Mouse (Mus musculus) bone marrow, adult 2 months (tissue): ENCODE results near the gene Gucy1b1.

Experiments used
- CTCF ChIP-seq: fragments of 200-500 bp; IDR thresholded peaks from 2 replicates; pipeline ENCODE4 v1.5.1; 2011; ENCODE audit warnings: low read length, control low read depth; ENCODE audit not compliant: control insufficient read depth, insufficient read depth
- POLR2A ChIP-seq: fragments of 200-500 bp; IDR thresholded peaks from 2 replicates; pipeline ENCODE4 v1.6.1; 2011; ENCODE audit warnings: low read depth, mild to moderate bottlenecking, control low read depth, low read length, borderline replicate concordance; ENCODE audit not compliant: control insufficient read depth

- no peak for TF ChIP-seq POLR2A
- TF ChIP-seq CTCF = no peak
Observed at GRCm38 (mm10) chr3:82067830-82068229, 6.7 kb downstream of the Gucy1b1 start.
